Mouse (Mus musculus) embryonic facial prominence, embryonic 10.5 days (tissue): Measurements from ENCODE around the gene Hps4. TPM values are rescaled to one million over a fixed set of nuclear protein-coding genes. Genes with fewer than 3 reads are reported as not detected.

Experiments used
- DNase-seq: peaks from one replicate; pipeline ENCODE4 v3.0.0-alpha.2; 2017; ENCODE audit warnings: low spot score
- H3K27ac ChIP-seq: fragments of 300-500 bp; sonication (generic); replicated peaks from 2 replicates; pipeline ENCODE4 v1.5.1; 2016; ENCODE audit warnings: mild to moderate bottlenecking
- H3K27me3 ChIP-seq: fragments of 300-500 bp; sonication (generic); replicated peaks from 2 replicates; pipeline ENCODE4 v1.6.1; 2016; ENCODE audit warnings: low read depth, mild to moderate bottlenecking; ENCODE audit not compliant: poor library complexity, severe bottlenecking
- H3K36me3 ChIP-seq: fragments of 300-500 bp; sonication (generic); replicated peaks from 2 replicates; pipeline ENCODE4 v1.6.1; 2016; ENCODE audit warnings: mild to moderate bottlenecking, moderate library complexity
- H3K4me1 ChIP-seq: fragments of 300-500 bp; sonication (generic); 2 replicates; pipeline ENCODE4 v1.6.1; 2016
- H3K4me3 ChIP-seq: fragments of 300-500 bp; sonication (generic); 2 replicates; pipeline ENCODE4 v1.5.1; 2016; ENCODE audit warnings: mild to moderate bottlenecking, moderate library complexity
- H3K9me3 ChIP-seq: fragments of 300-500 bp; sonication (generic); 2 replicates; pipeline ENCODE4 v1.6.1; 2016; ENCODE audit warnings: mild to moderate bottlenecking
- WGBS: fragments of 180-500 bp; shearing (Covaris S2); methylation state at CpG from one replicate; pipeline ENCODE4 v1.1.7; 2016; 5-methylcytosine and 5-hydroxymethylcytosine counted together
- polyA plus RNA-seq: library from polyadenylated mRNA; unstranded; fragments of >200 nt; fragmentation: Nextera tagmentation; extraction: Ambion mirVana; gene quantifications from 2 replicates; pipeline ENCODE4 v1.2.1, GENCODE M21; 2016

Gene Hps4
- polyA plus RNA-seq, 1 experiment from 2014 or later: 36.1 TPM

DNA sequence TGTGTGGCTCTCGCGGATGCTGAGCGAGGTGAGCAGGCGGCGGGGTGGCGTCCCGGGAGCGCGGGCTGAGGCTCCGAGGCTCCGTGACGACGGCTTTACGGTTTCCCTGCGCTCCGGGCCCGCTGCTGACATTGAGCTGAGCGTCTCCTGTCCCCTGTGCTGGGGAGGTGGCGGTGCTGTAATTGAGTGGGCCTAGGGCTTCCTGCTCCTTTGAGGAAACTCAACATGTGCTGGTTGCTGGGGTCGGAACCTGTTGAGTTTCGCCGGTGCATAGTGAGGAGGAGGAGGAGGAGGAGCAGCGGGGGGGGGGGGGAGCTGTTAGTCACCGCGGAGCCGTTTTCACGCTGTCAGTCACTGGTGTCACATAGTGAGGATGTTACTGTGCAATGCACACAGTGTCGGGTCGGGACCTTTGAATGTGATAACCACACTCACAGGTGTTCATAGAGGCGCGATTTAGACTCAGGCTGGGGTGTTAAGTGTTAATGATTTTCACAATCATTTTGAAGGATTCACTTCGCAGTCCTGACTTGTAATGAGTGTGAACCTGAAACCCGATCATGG lies 16.4 kb upstream of the Hps4 start:
- H3K4me1 ChIP-seq: peaks cover 27% of the 10 kb centered on the region
- 2% methylated on average over 33 of the region's 33 CpGs for WGBS
- H3K4me3 ChIP-seq: peak overlapping the region; percentile 99
- no peaks in the 10 kb centered on the region for H3K9me3 ChIP-seq
- peak overlapping the region; percentile 83 for H3K27ac ChIP-seq
- H3K27me3 ChIP-seq: no peaks in the 10 kb centered on the region
- DNase-seq: no peak
- peaks cover 40% of the 10 kb centered on the region for H3K36me3 ChIP-seq

DNA sequence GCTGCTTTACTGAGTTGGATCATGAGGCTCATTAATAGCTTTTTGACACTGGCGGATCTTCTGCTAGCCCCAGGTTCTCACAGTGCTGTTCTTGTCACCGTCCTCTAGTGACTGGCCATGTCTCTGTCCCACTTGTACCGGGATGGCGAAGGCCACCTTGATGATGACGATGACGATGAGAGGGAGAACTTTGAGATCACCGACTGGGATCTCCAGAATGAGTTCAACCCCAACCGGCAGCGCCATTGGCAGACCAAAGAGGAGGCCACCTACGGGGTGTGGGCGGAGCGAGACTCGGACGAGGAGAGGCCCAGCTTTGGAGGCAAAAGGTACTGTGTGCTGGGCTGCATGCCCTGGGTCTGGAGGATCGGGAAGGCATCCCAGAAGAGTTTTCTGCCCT lies 15.0 kb upstream of the Hps4 start:
- 93% methylated on average over 15 of the region's 15 CpGs for WGBS
- peaks cover 54% of the 10 kb centered on the region for H3K36me3 ChIP-seq
- H3K4me3 ChIP-seq: 0 out of 2 replicates have a peak overlapping the region, but pooled peaks have one; percentile 99
- H3K27me3 ChIP-seq: no peaks in the 10 kb centered on the region
- H3K9me3 ChIP-seq: no peaks in the 10 kb centered on the region
- no peak for DNase-seq
- H3K4me1 ChIP-seq: peaks cover 27% of the 10 kb centered on the region
- H3K27ac ChIP-seq: no peak overlapping the region

DNA sequence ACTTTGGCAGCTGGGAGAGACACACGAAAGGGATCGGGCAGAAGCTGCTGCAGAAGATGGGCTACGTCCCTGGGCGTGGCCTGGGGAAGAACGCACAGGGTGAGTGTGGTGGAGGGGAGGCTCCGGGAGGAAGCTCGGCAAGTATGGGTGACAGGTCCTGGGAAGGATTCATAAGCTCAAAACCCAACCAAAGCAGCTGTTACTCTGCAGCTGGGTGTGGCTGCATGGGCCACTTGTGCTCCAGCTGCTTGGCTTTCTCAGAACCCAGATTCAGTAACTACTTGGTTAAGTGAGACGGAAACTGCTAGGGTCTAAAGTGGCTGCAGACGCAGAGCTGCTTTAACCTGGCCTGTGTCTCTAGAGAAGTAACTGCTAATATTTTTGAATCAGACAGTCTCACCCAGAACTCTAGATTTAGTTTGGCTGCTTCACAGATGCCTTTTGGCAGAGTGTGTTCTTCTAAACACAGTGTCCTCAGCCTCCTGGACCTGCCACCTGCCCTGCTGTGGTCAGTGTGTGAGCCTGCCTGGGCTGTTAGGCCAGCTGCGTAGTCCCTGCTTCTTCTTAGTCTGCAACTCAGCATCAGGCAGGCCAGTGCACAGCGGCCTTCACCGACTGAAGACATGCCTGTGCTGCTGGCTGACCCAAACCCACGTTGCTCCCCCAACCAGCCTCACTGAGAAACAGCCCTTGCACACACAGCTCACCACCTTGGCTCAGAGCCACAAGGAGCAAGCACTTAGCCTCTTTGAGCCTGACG lies 12.9 kb upstream of the Hps4 start:
- no peaks in the 10 kb centered on the region for H3K9me3 ChIP-seq
- no peak overlapping the region for H3K4me3 ChIP-seq
- H3K4me1 ChIP-seq: peaks cover 20% of the 10 kb centered on the region
- 93% methylated on average over 14 of the region's 14 CpGs for WGBS
- peaks cover 75% of the 10 kb centered on the region for H3K36me3 ChIP-seq
- no peaks in the 10 kb centered on the region for H3K27me3 ChIP-seq
- DNase-seq: no peak
- no peak overlapping the region for H3K27ac ChIP-seq

DNA sequence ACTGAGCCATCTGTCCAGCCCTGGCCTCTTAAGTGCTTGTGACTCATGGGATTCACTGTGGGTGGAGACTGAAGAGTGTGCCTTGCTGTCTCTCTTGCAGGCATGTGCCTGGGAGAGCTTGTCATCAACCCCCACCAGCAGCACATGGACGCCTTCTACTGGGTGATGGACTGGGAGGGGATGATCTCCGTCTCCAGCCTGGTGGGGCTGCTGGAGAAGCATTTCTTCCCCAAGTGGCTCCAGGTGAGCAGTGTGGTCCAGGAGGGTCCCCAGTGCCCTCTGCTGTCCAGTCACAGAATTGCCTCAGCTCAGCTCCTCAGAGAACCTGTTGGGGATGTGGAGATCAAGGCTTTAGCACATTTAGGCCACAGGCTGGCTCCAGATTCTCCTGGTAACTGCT lies 7.4 kb upstream of the Hps4 start:
- Histone ChIP-seq H3K27ac (no peak overlapping the region), H3K27me3 (no peaks in the 10 kb centered on the region), H3K4me1 (no peaks in the 10 kb centered on the region), H3K4me3 (no peak overlapping the region), H3K9me3 (no peaks in the 10 kb centered on the region), H3K36me3 (peaks cover 99% of the 10 kb centered on the region)
- 25% methylated on average over 2 of the region's 2 CpGs for whole genome bisulfite sequencing
- peak; percentile 60 for DNase-seq

DNA sequence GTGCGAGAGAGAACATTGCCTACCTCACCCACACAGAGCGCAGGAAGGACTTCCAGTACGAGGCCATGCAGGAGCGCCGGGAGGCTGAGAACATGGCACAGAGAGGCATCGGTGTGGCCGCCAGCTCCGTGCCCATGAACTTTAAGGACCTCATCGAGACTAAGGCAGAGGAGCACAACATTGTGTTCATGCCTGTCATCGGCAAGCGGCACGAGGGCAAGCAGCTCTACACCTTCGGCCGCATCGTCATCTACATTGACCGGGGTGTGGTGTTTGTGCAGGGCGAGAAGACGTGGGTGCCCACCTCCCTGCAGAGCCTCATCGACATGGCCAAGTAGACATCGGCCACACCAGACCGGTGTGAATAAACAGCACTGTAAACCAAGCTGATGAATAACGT lies 5.9 kb upstream of the Hps4 start:
- no peak overlapping the region for H3K4me3 ChIP-seq
- H3K27ac ChIP-seq: no peak overlapping the region
- no peaks in the 10 kb centered on the region for H3K27me3 ChIP-seq
- no peaks in the 10 kb centered on the region for H3K9me3 ChIP-seq
- no peak for DNase-seq
- peaks cover 10% of the 10 kb centered on the region for H3K4me1 ChIP-seq
- 93% methylated on average over 22 of the region's 22 CpGs for WGBS
- H3K36me3 ChIP-seq: peaks cover 93% of the 10 kb centered on the region

DNA sequence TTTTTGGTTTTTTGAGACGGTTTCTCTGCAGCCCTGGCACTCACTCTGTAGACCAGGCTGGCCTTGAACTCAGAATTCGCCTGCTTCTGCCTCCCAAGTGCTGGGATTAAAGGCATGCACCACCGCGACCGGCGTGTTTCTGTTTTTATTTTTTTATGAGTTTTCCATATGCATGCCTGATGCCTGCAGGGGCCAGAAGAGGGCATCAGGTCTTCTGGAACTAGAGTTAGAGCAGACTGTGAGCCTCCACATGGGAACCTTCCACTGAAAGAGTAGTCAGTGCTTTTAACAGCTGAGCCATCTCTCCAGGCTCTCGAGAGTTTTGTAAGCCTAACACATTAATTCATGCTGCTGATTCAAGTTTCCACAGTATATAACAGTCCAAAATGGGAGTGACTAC lies 3.7 kb upstream of the Hps4 start:
- WGBS: 78% methylated on average over 7 of the region's 7 CpGs
- H3K9me3 ChIP-seq: no peaks in the 10 kb centered on the region
- H3K4me3 ChIP-seq: no peak overlapping the region
- H3K27me3 ChIP-seq: no peaks in the 10 kb centered on the region
- peaks cover 71% of the 10 kb centered on the region for H3K36me3 ChIP-seq
- peaks cover 27% of the 10 kb centered on the region for H3K4me1 ChIP-seq
- DNase-seq: no peak
- H3K27ac ChIP-seq: no peak overlapping the region

DNA sequence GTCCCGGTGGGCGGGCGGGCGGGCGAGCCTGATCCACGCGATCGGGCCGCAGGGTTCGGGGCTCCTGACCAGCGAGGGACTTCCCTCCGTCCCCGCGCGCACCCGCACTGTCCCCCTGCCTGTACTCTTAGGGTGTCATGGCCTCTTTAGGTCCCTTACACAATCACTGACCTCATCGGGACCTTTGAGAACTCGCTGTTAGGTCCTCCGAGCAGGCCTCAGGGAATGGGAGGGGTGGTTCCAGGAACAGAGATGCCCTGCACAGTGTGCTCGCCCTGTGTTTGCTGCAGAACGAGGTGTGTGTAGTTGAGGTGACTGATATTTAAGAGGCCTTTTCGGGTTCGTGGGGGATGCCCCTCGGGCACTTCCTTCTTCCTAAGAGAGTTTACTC lies 317 bp downstream of the Hps4 start:
- under 1% methylated on average over 24 of the region's 24 CpGs for WGBS
- Histone ChIP-seq H3K36me3 (peaks cover 56% of the 10 kb centered on the region), H3K27me3 (no peaks in the 10 kb centered on the region), H3K4me3 (peak overlapping the region; percentile 97), H3K4me1 (peaks cover 42% of the 10 kb centered on the region), H3K9me3 (no peaks in the 10 kb centered on the region), H3K27ac (peak overlapping the region; percentile 93)
- DNase-seq: no peak

DNA sequence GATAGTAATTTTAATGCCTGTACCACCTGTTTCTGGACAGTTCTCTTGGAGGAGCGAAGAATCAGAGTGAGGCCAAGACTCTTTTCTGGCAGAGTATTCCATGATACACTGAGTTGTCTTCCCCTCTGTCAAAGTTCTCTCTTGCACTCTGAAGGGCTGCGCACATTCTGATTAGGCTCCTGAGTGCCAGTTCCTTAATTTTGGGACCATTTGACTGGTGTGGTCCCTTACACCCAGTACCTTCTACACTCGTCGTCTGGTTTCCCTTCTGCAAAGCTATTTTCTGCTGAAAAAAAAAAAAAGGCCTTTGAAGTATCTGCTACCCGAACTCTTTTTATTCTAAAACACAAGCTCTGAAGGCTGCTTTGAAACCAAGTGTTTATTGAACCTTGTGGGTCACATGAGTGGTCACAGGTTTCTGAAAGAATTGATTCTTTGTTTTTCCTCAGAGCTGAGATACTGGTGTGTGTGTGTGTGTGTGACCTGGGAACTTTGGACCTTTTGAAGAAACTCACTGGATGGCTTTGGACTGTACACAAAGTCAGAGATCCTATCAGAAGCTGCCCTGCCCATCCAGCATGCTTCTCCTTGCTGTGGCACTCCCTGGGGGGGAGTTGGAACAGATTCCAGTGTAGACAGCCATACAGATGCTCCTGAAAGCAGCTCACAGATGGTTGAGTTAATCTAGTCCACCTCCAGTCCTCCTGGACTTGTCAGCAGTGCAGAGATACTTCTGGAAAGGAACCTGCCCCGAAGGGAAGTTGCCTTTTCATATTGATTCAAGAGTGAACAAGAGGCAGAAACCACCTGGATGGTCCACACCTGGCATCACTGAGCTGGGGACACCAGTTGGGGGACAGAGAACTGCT lies 1.4 kb downstream of the Hps4 start:
- Histone ChIP-seq H3K9me3 (no peaks in the 10 kb centered on the region), H3K36me3 (peaks cover 56% of the 10 kb centered on the region), H3K4me3 (peak overlapping the region; percentile 97; the same call in 1 of the 2 replicates), H3K27ac (no peak overlapping the region), H3K27me3 (no peaks in the 10 kb centered on the region), H3K4me1 (peaks cover 42% of the 10 kb centered on the region)
- WGBS: 78% methylated on average over 6 of the region's 6 CpGs
- DNase-seq: no peak

DNA sequence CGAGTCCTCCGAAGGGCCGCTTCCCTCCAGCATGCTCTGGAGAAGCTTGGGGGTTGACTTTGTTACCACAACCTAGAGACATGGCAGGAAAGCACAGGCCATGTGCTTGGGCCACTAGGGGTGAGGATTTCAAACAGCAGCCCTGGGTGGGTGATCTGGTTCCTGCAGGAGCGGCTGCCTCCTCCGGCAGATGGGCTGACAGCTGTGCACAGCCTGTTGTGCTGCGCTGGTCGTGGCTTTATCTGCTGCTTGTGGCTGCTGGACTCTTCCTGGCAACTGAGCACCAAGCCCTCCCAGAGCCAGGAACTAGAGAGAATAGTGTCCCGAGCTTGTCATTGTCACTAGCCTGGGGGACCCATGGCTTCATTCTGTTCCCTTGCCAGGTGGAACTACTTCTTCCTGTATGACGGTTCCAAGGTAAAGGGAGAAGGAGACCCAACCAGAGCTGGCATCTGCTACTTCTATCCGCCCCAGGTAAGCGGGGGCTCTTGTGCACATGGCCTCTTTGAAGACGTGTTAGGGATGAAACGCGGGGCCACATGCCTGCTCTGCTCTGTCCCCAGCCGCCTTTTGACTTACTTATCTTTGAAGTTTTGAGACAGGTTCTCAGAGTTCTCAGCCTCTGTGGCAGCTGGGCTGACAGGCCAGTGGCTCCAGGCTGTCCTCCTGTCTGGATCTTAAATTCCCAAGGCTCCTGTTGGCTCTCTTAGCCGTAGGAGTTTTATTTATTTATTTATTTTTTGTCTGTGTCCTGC lies 3.5 kb downstream of the Hps4 start:
- Histone ChIP-seq H3K4me3 (no peak overlapping the region), H3K9me3 (no peaks in the 10 kb centered on the region), H3K36me3 (peaks cover 56% of the 10 kb centered on the region), H3K4me1 (peaks cover 38% of the 10 kb centered on the region), H3K27me3 (no peaks in the 10 kb centered on the region), H3K27ac (no peak overlapping the region)
- 87% methylated on average over 16 of the region's 16 CpGs for WGBS
- DNase-seq: no peak

DNA sequence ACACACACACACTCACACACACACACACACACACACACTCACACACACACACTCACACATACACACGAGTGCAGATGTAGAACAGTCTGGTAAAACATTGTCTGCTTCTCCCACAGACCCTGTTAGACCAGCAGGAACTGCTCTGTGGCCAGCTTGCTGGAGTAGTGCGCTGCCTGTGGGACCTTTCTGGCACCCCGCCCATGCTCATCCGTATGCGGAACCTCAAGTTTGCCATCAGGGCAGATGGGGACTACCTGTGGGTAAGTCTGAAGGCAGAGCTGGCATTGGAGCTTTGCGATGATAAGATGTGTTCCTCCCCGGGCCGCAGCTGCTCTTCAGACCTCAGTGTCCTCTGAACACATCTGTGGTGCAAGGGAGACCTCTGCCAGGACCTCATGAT lies 6.3 kb downstream of the Hps4 start:
- DNase-seq: no peak
- H3K36me3 ChIP-seq: peaks cover 84% of the 10 kb centered on the region
- H3K4me3 ChIP-seq: no peak overlapping the region
- H3K4me1 ChIP-seq: peaks cover 16% of the 10 kb centered on the region; the same call in 1 of the 2 replicates
- H3K27me3 ChIP-seq: no peaks in the 10 kb centered on the region
- no peak overlapping the region for H3K27ac ChIP-seq
- H3K9me3 ChIP-seq: no peaks in the 10 kb centered on the region
- WGBS: 95% methylated on average over 8 of the region's 8 CpGs

DNA sequence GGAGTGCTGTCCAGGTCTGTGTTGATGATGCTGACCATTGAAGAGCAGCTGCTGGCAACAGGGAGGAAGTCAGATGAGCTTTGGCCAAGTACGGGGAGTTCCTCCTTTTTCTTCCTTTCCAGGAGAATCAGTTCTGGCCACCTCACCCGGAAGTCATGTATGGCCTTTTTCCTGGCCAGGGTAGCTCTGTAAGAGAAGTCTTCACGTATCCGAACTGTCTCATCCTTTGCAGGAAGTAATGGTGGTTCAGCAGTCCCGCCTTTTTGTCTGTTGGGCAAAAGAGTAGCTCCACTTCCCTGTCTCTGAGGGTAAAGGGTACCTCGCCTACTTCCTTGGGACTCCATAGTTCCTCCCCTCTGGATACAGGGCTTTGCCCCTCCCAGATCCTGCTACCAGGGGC lies 12.6 kb downstream of the Hps4 start:
- Histone ChIP-seq H3K36me3 (peaks cover 89% of the 10 kb centered on the region), H3K4me1 (0 out of 2 replicates have a peak, but pooled peaks cover 3% of the 10 kb centered on the region), H3K4me3 (no peak overlapping the region), H3K27ac (no peak overlapping the region), H3K9me3 (no peaks in the 10 kb centered on the region), H3K27me3 (no peaks in the 10 kb centered on the region)
- no peak for DNase-seq
- WGBS: 90% methylated on average over 6 of the region's 6 CpGs

DNA sequence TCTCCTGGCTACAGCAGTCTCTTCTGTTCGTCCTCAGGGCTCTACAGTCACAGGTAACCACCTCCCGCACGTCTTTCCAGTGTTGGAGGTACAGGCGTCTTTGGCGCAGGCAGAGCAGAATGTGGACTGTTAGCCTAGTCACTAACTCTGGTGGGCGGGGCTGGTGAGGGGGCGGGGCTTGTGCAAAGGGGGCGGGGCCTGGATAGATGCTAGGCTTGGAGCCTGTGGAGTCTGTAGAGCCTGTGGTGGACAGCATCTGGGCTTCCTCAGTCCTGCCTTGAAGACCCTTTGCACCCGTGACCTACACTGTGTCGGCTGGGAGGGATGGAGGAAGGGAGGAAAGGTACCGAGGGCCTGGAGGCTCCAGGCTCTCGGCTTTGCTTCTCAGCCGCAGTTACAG lies 13.0 kb downstream of the Hps4 start, which contains the start of gene Gm6583:
Gm6583 (minus strand) TSS at position 124 of the 400 bp plus-strand sequence.
- peak; percentile 29 for DNase-seq
- Histone ChIP-seq H3K27ac (no peak within 1 kb of the TSS), H3K9me3 (no peaks in the 10 kb centered on the region), H3K36me3 (peaks cover 87% of the 10 kb centered on the region), H3K27me3 (no peaks in the 10 kb centered on the region), H3K4me3 (no peak within 1 kb of the TSS), H3K4me1 (0 out of 2 replicates have a peak, but pooled peaks cover 3% of the 10 kb centered on the region)
- WGBS: 62% methylated on average over 13 of the region's 13 CpGs
